Mouse (Mus musculus): ENCODE results near the gene Cpeb4. TPM values are rescaled to one million over a fixed set of nuclear protein-coding genes. Genes with fewer than 3 reads are reported as not detected.
"Not testable (repeated sequence)": the region's sequence is repeated elsewhere in the genome, so short reads cannot be mapped to it uniquely, and the experiment has no call there.

Cpeb4 gene
- total RNA-seq, 1 experiment from 2014 or later = 51.0 TPM

- no peak for ATAC-seq (ENCODE audit: extremely low read depth, insufficient number of reproducible peaks, low FRiP score, poor library complexity, severe bottlenecking)
These were observed 76.7 kb downstream of the Cpeb4 start for GRCm38 (mm10) chr11:31948462-31949330.

- peak; percentile 56 for ATAC-seq (ENCODE audit: extremely low read depth, insufficient number of reproducible peaks, low FRiP score, poor library complexity, severe bottlenecking)
These were observed 77.3 kb downstream of the Cpeb4 start for GRCm38 (mm10) chr11:31949331-31949785.

GRCm38 (mm10) chr11:31960071-31960470, 88.1 kb downstream of the Cpeb4 start:
- ATAC-seq (ENCODE audit: extremely low read depth, insufficient number of reproducible peaks, low FRiP score, poor library complexity, severe bottlenecking) = no peak

- ATAC-seq (ENCODE audit: extremely low read depth, insufficient number of reproducible peaks, low FRiP score, poor library complexity, severe bottlenecking) = no peak
These were observed 92.0 kb downstream of the Cpeb4 start for GRCm38 (mm10) chr11:31963993-31964392.

- no peak for ATAC-seq (ENCODE audit: extremely low read depth, insufficient number of reproducible peaks, low FRiP score, poor library complexity, severe bottlenecking)
These were observed 93.5 kb downstream of the Cpeb4 start, which contains the start of gene 4930524B15Rik for GRCm38 (mm10) chr11:31965256-31966134. 4930524B15Rik (plus strand) TSS chr11:31965592.

- no peak for ATAC-seq (ENCODE audit: extremely low read depth, insufficient number of reproducible peaks, low FRiP score, poor library complexity, severe bottlenecking)
These were observed 102.1 kb downstream of the Cpeb4 start for GRCm38 (mm10) chr11:31974132-31974531.

- no peak for ATAC-seq (ENCODE audit: extremely low read depth, insufficient number of reproducible peaks, low FRiP score, poor library complexity, severe bottlenecking)
These were observed 102.8 kb downstream of the Cpeb4 start for GRCm38 (mm10) chr11:31974826-31975225.

- no peak for ATAC-seq (ENCODE audit: extremely low read depth, insufficient number of reproducible peaks, low FRiP score, poor library complexity, severe bottlenecking)
These were observed 103.7 kb downstream of the Cpeb4 start for GRCm38 (mm10) chr11:31975678-31976077.

- no peak for ATAC-seq (ENCODE audit: extremely low read depth, insufficient number of reproducible peaks, low FRiP score, poor library complexity, severe bottlenecking)
These were observed 104.1 kb downstream of the Cpeb4 start for GRCm38 (mm10) chr11:31976137-31976536.

- ATAC-seq (ENCODE audit: extremely low read depth, insufficient number of reproducible peaks, low FRiP score, poor library complexity, severe bottlenecking) = not testable (repeated sequence)
These were observed 108.1 kb downstream of the Cpeb4 start for GRCm38 (mm10) chr11:31980089-31980488.

GRCm38 (mm10) chr11:31981830-31982229, 109.8 kb downstream of the Cpeb4 start:
- ATAC-seq (ENCODE audit: extremely low read depth, insufficient number of reproducible peaks, low FRiP score, poor library complexity, severe bottlenecking) = no peak

GRCm38 (mm10) chr11:31982247-31982943, 110.4 kb downstream of the Cpeb4 start:
- not testable (repeated sequence) for ATAC-seq (ENCODE audit: extremely low read depth, insufficient number of reproducible peaks, low FRiP score, poor library complexity, severe bottlenecking)

GRCm38 (mm10) chr11:31983249-31983648, 111.2 kb downstream of the Cpeb4 start:
- ATAC-seq (ENCODE audit: extremely low read depth, insufficient number of reproducible peaks, low FRiP score, poor library complexity, severe bottlenecking) = no peak

GRCm38 (mm10) chr11:31984786-31985185, 112.8 kb downstream of the Cpeb4 start:
- no peak for ATAC-seq (ENCODE audit: extremely low read depth, insufficient number of reproducible peaks, low FRiP score, poor library complexity, severe bottlenecking)

Other genes starting within 250 kb of the Cpeb4 start
- gene Bod1, start 200.3 kb upstream of the Cpeb4 start, total RNA-seq (2017) = 15.8 and 17.8 TPM in 2 replicates
- gene 4930524B15Rik, start 93.4 kb downstream of the Cpeb4 start, total RNA-seq (2017) = not detected in 2 replicates
- gene Nsg2, start 128.3 kb downstream of the Cpeb4 start, total RNA-seq (2017) = 17.0 and 23.7 TPM in 2 replicates